7 mouse cellular contexts compared by ENCODE assay signal in genomic region chr11:98740026-98740392, GRCm38 (mm10). TPM values are rescaled to one million over a fixed set of nuclear protein-coding genes. Genes with fewer than 3 reads are reported as not detected.
DNase-seq lines count a peak whose midpoint lies in the region; ATAC-seq and TF ChIP-seq lines count a peak whose summit lies in the region.

No protein-coding gene starts in this region.

- WGBS in bone marrow, adult 2 months: 27% methylated on average over 8 of the region's 8 CpGs
- WGBS in embryonic facial prominence, embryonic 13.5 days: 10% methylated on average over 8 of the region's 8 CpGs
- 8% methylated on average over 8 of the region's 8 CpGs for WGBS in intestine, postnatal 0 days
- WGBS in neural tube, embryonic 14.5 days: 3% methylated on average over 8 of the region's 8 CpGs

- peak overlapping the region; percentile 14 for H3K4me3 ChIP-seq in bone marrow, adult 2 months (replicated peaks; ENCODE audit: control insufficient read depth, low read depth, low read length)
- H3K4me3 ChIP-seq in embryonic facial prominence, embryonic 13.5 days: peak overlapping the region; percentile 95
- H3K4me3 ChIP-seq in intestine, postnatal 0 days (ENCODE audit: low read depth, low read length): peak overlapping the region; percentile 96
- H3K4me3 ChIP-seq in neural tube, embryonic 14.5 days (ENCODE audit: low read depth, low read length): peak overlapping the region; percentile 87

- H3K27me3 ChIP-seq in embryonic facial prominence, embryonic 13.5 days: no peaks in the 10 kb centered on the region
- H3K27me3 ChIP-seq in intestine, postnatal 0 days (replicated peaks; ENCODE audit: control insufficient read depth, insufficient read depth, low read length): no peaks in the 10 kb centered on the region
- H3K27me3 ChIP-seq in neural tube, embryonic 14.5 days (ENCODE audit: control insufficient read depth, insufficient read depth, low read length): no peaks in the 10 kb centered on the region

- no peak for TF ChIP-seq POLR2A in bone marrow, adult 2 months (IDR thresholded peaks at IDR 0.05; ENCODE audit: borderline replicate concordance, control insufficient read depth, low read depth, low read length)

- H3K36me3 ChIP-seq in embryonic facial prominence, embryonic 13.5 days: no peaks in the 10 kb centered on the region
- no peaks in the 10 kb centered on the region for H3K36me3 ChIP-seq in intestine, postnatal 0 days (ENCODE audit: control insufficient read depth, insufficient read depth)
- H3K36me3 ChIP-seq in neural tube, embryonic 14.5 days (ENCODE audit: control insufficient read depth, insufficient read depth, low read length): no peaks in the 10 kb centered on the region

- peak overlapping the region; percentile 96; the same call in 1 of the 2 replicates for H3K9ac ChIP-seq in embryonic facial prominence, embryonic 13.5 days
- no peak overlapping the region for H3K9ac ChIP-seq in intestine, postnatal 0 days (ENCODE audit: low read depth, low read length)
- peak overlapping the region; percentile 98; the same call in 1 of the 2 replicates for H3K9ac ChIP-seq in neural tube, embryonic 14.5 days (replicated peaks; ENCODE audit: low read depth, low read length)

- H3K27ac ChIP-seq in bone marrow, adult 2 months (ENCODE audit: control insufficient read depth, insufficient read depth, low read depth, low read length, poor library complexity): 0 out of 2 replicates have a peak overlapping the region, but pooled peaks have one; percentile 2
- H3K27ac ChIP-seq in embryonic facial prominence, embryonic 13.5 days: peak overlapping the region; percentile 91
- H3K27ac ChIP-seq in intestine, postnatal 0 days (ENCODE audit: low read depth, low read length): peak overlapping the region; percentile 98
- peak overlapping the region; percentile 97 for H3K27ac ChIP-seq in neural tube, embryonic 14.5 days (ENCODE audit: low read depth, low read length)

- peak; percentile 42 to 44 for DNase-seq in layer of hippocampus, postnatal 25 days (ENCODE audit: extremely low spot score in 1 of 2, low spot score in 1 of 2)
- DNase-seq in layer of hippocampus, adult 9-10 months (ENCODE audit: low spot score): no peak
- no peak for DNase-seq in B cell, adult 2 months

- TF ChIP-seq CTCF in bone marrow, adult 2 months (IDR thresholded peaks at IDR 0.05; ENCODE audit: control insufficient read depth, insufficient read depth, low read length): no peak
- TF ChIP-seq CTCF in intestine, postnatal 0 days (IDR thresholded peaks at IDR 0.05; ENCODE audit: low read depth): no peak

- no peak for ATAC-seq in embryonic facial prominence, embryonic 13.5 days (ENCODE audit: insufficient number of reproducible peaks, insufficient read depth, low FRiP score, low TSS enrichment, low read depth)
- ATAC-seq in intestine, postnatal 0 days: no peak
- no peak for ATAC-seq in neural tube, embryonic 14.5 days (ENCODE audit: low read depth)

- H3K4me2 ChIP-seq in embryonic facial prominence, embryonic 13.5 days: peak overlapping the region; percentile 76
- peak overlapping the region; percentile 91 for H3K4me2 ChIP-seq in intestine, postnatal 0 days (replicated peaks; ENCODE audit: low read depth)
- H3K4me2 ChIP-seq in neural tube, embryonic 14.5 days (ENCODE audit: low read depth, low read length): peak overlapping the region; percentile 70

- peaks cover 5% of the 10 kb centered on the region for H3K4me1 ChIP-seq in bone marrow, adult 2 months (ENCODE audit: control insufficient read depth, insufficient read depth, low read length)
- H3K4me1 ChIP-seq in embryonic facial prominence, embryonic 13.5 days: peaks cover 42% of the 10 kb centered on the region
- H3K4me1 ChIP-seq in intestine, postnatal 0 days (replicated peaks; ENCODE audit: control insufficient read depth, insufficient read depth, low read length): peaks cover 20% of the 10 kb centered on the region; the same call in 1 of the 2 replicates
- H3K4me1 ChIP-seq in neural tube, embryonic 14.5 days (ENCODE audit: control insufficient read depth, insufficient read depth, low read length): peaks cover 37% of the 10 kb centered on the region

- H3K9me3 ChIP-seq in embryonic facial prominence, embryonic 13.5 days: no peaks in the 10 kb centered on the region
- no peaks in the 10 kb centered on the region for H3K9me3 ChIP-seq in intestine, postnatal 0 days (ENCODE audit: control insufficient read depth)
- H3K9me3 ChIP-seq in neural tube, embryonic 14.5 days (ENCODE audit: control insufficient read depth, low read length): no peaks in the 10 kb centered on the region

RNA-seq across cellular contexts. Expression of gene Thra, which starts 0.4 kb away (rescaled TPM):
- 1,000 to 10,000 TPM; 1,027 to 1,094 TPM for total RNA-seq in layer of hippocampus, postnatal 25 days (2021)
- 27.5 and 35.4 TPM in 2 replicates for polyA plus RNA-seq in bone marrow, adult 2 months (2011; ENCODE audit: insufficient read depth, insufficient read length, low replicate concordance, missing spikeins)
- 46.5 and 47.3 TPM in 2 replicates for polyA plus RNA-seq in embryonic facial prominence, embryonic 13.5 days (2015; fragmentation: Nextera tagmentation; extraction: Ambion mirVana)
- 32.4 and 39.1 TPM in 2 replicates for polyA plus RNA-seq in intestine, postnatal 0 days (2015; fragmentation: Nextera tagmentation; extraction: Ambion mirVana)
- 148 and 186 TPM in 2 replicates for polyA plus RNA-seq in neural tube, embryonic 14.5 days (2014; fragmentation: Nextera tagmentation; extraction: Ambion mirVana)

RNA-seq across cellular contexts. Expression of gene Med24, which starts 10.8 kb away (rescaled TPM):
- 100 to 1,000 TPM; 118 to 130 TPM for total RNA-seq in layer of hippocampus, postnatal 25 days (2021)
- 26.7 and 28.7 TPM in 2 replicates for polyA plus RNA-seq in bone marrow, adult 2 months (2011; ENCODE audit: insufficient read depth, insufficient read length, low replicate concordance, missing spikeins)
- 63.8 and 65.0 TPM in 2 replicates for polyA plus RNA-seq in embryonic facial prominence, embryonic 13.5 days (2015; fragmentation: Nextera tagmentation; extraction: Ambion mirVana)
- 14.7 and 18.5 TPM in 2 replicates for polyA plus RNA-seq in intestine, postnatal 0 days (2015; fragmentation: Nextera tagmentation; extraction: Ambion mirVana)
- polyA plus RNA-seq in neural tube, embryonic 14.5 days (2014; fragmentation: Nextera tagmentation; extraction: Ambion mirVana): 52.3 and 59.4 TPM in 2 replicates

RNA-seq across cellular contexts. Expression of gene Nr1d1, which starts 35.1 kb away (rescaled TPM):
- 10 to 100 TPM; 78.1 to 92.2 TPM for total RNA-seq in layer of hippocampus, postnatal 25 days (2021)
- 2.4 and 4.8 TPM in 2 replicates for polyA plus RNA-seq in bone marrow, adult 2 months (2011; ENCODE audit: insufficient read depth, insufficient read length, low replicate concordance, missing spikeins)
- polyA plus RNA-seq in embryonic facial prominence, embryonic 13.5 days (2015; fragmentation: Nextera tagmentation; extraction: Ambion mirVana): 1.4 and 1.5 TPM in 2 replicates
- 4.1 and 5.1 TPM in 2 replicates for polyA plus RNA-seq in intestine, postnatal 0 days (2015; fragmentation: Nextera tagmentation; extraction: Ambion mirVana)
- polyA plus RNA-seq in neural tube, embryonic 14.5 days (2014; fragmentation: Nextera tagmentation; extraction: Ambion mirVana): 3.8 and 3.9 TPM in 2 replicates

RNA-seq across cellular contexts. Expression of gene Csf3, which starts 38.9 kb away (rescaled TPM):
- total RNA-seq in layer of hippocampus, postnatal 25 days (2021): not detected
- not detected in 2 replicates for polyA plus RNA-seq in bone marrow, adult 2 months (2011; ENCODE audit: insufficient read depth, insufficient read length, low replicate concordance, missing spikeins)
- not detected in 2 replicates for polyA plus RNA-seq in embryonic facial prominence, embryonic 13.5 days (2015; fragmentation: Nextera tagmentation; extraction: Ambion mirVana)
- polyA plus RNA-seq in intestine, postnatal 0 days (2015; fragmentation: Nextera tagmentation; extraction: Ambion mirVana): 0.08 TPM in 1 of 2 replicates, not detected in the other
- not detected in 2 replicates for polyA plus RNA-seq in neural tube, embryonic 14.5 days (2014; fragmentation: Nextera tagmentation; extraction: Ambion mirVana)

RNA-seq across cellular contexts. Expression of gene Msl1, which starts 55.3 kb away (rescaled TPM):
- 100 to 1,000 TPM; 170 to 176 TPM for total RNA-seq in layer of hippocampus, postnatal 25 days (2021)
- polyA plus RNA-seq in bone marrow, adult 2 months (2011; ENCODE audit: insufficient read depth, insufficient read length, low replicate concordance, missing spikeins): 46.7 and 69.9 TPM in 2 replicates
- 31.5 and 33.0 TPM in 2 replicates for polyA plus RNA-seq in embryonic facial prominence, embryonic 13.5 days (2015; fragmentation: Nextera tagmentation; extraction: Ambion mirVana)
- 12.6 and 15.1 TPM in 2 replicates for polyA plus RNA-seq in intestine, postnatal 0 days (2015; fragmentation: Nextera tagmentation; extraction: Ambion mirVana)
- 24.2 and 26.9 TPM in 2 replicates for polyA plus RNA-seq in neural tube, embryonic 14.5 days (2014; fragmentation: Nextera tagmentation; extraction: Ambion mirVana)

Comparison
In these comparisons a context has a peak if more than half of its experiments do, and no peak if none do; other contexts are left out.
1. DNase-seq: peak in layer of hippocampus, postnatal 25 days (2 of 2); none in layer of hippocampus, adult 9-10 months (single experiment) and B cell, adult 2 months (0 of 2).
2. H3K27ac ChIP-seq: peak in every context shown above with its lines; median percentile 98 in intestine, postnatal 0 days; 97 in neural tube, embryonic 14.5 days; 91 in embryonic facial prominence, embryonic 13.5 days; 2 in bone marrow, adult 2 months.
3. H3K4me3 ChIP-seq: peak in every context shown above with its lines; median percentile 96 in intestine, postnatal 0 days; 95 in embryonic facial prominence, embryonic 13.5 days; 87 in neural tube, embryonic 14.5 days; 14 in bone marrow, adult 2 months.
4. Peak in every context shown above with its lines, with median percentiles within 50 percentile points of each other: H3K4me2 ChIP-seq.